Mouse (Mus musculus): ENCODE measurements around the gene Cd300ld5.
"Not testable (repeated sequence)": the region's sequence is repeated elsewhere in the genome, so short reads cannot be mapped to it uniquely, and the experiment has no call there.

Gene Cd300ld5

GRCm38 (mm10) chr11:115037669-115038068 is at the start of gene Cd300ld5:
Gene Cd300ld5 (minus strand): TSS chr11:115037769.
- not testable (repeated sequence) for DNase-seq

- DNase-seq, result no peak
Observed at GRCm38 (mm10) chr11:115086213-115086612, 48.6 kb upstream of the Cd300ld5 start.

- no peak for DNase-seq
Observed at GRCm38 (mm10) chr11:115085064-115085463, 47.5 kb upstream of the Cd300ld5 start.

GRCm38 (mm10) chr11:115084595-115084994 is 47.0 kb upstream of the Cd300ld5 start:
- DNase-seq, result no peak

- DNase-seq, result peak; percentile 67
Observed at GRCm38 (mm10) chr11:115083376-115084139, 46.0 kb upstream of the Cd300ld5 start.

- no peak for DNase-seq
Observed at GRCm38 (mm10) chr11:115082196-115082595, 44.6 kb upstream of the Cd300ld5 start.

GRCm38 (mm10) chr11:115081373-115081772 is 43.8 kb upstream of the Cd300ld5 start:
- no peak for DNase-seq

- DNase-seq, result peak; percentile 60
Observed at GRCm38 (mm10) chr11:115080886-115081285, 43.3 kb upstream of the Cd300ld5 start.

GRCm38 (mm10) chr11:115078680-115079079 is 41.1 kb upstream of the Cd300ld5 start:
- DNase-seq, result no peak

- no peak for DNase-seq
Observed at GRCm38 (mm10) chr11:115077436-115077835, 39.9 kb upstream of the Cd300ld5 start.

- no peak for DNase-seq
Observed at GRCm38 (mm10) chr11:115075859-115076258, 38.3 kb upstream of the Cd300ld5 start.

GRCm38 (mm10) chr11:115075407-115075806 is 37.8 kb upstream of the Cd300ld5 start:
- no peak for DNase-seq

- no peak for DNase-seq
Observed at GRCm38 (mm10) chr11:115073002-115073401, 35.4 kb upstream of the Cd300ld5 start.

- DNase-seq, result peak; percentile 39
Observed at GRCm38 (mm10) chr11:115071631-115072294, 34.2 kb upstream of the Cd300ld5 start.

- DNase-seq, result no peak
Observed at GRCm38 (mm10) chr11:115071015-115071551, 33.5 kb upstream of the Cd300ld5 start.

- no peak for DNase-seq
Observed at GRCm38 (mm10) chr11:115066768-115067167, 29.2 kb upstream of the Cd300ld5 start.

GRCm38 (mm10) chr11:115062077-115062476 is 24.5 kb upstream of the Cd300ld5 start, which contains the start of gene Cd300e:
Gene Cd300e (minus strand): TSS chr11:115062177.
- DNase-seq, result no peak

GRCm38 (mm10) chr11:115059797-115060196 is 22.2 kb upstream of the Cd300ld5 start:
- DNase-seq, result no peak

- no peak for DNase-seq
Observed at GRCm38 (mm10) chr11:115058701-115059100, 21.1 kb upstream of the Cd300ld5 start.

GRCm38 (mm10) chr11:115054537-115054936 is 17.0 kb upstream of the Cd300ld5 start:
- no peak for DNase-seq

- DNase-seq, result no peak
Observed at GRCm38 (mm10) chr11:115052991-115053390, 15.4 kb upstream of the Cd300ld5 start.

GRCm38 (mm10) chr11:115052206-115052605 is 14.6 kb upstream of the Cd300ld5 start:
- DNase-seq, result peak; percentile 33

- no peak for DNase-seq
Observed at GRCm38 (mm10) chr11:115049282-115049895, 11.8 kb upstream of the Cd300ld5 start.
